Mouse (Mus musculus) brain, embryonic 14.5 days (tissue): ENCODE data around the gene App.

Source experiments
- CTCF ChIP-seq: fragments of 200-500 bp; IDR thresholded peaks from 2 replicates; pipeline ENCODE4 v1.5.1; 2012; ENCODE audit warnings: inconsistent platforms, mild to moderate bottlenecking, moderate library complexity, borderline replicate concordance; ENCODE audit not compliant: insufficient read depth, insufficient read length; ENCODE audit errors: extremely low read depth
- POLR2A ChIP-seq: fragments of 200-500 bp; IDR thresholded peaks from 2 replicates; pipeline ENCODE4 v1.6.1; 2012; ENCODE audit warnings: mild to moderate bottlenecking, inconsistent platforms, borderline replicate concordance; ENCODE audit not compliant: poor library complexity, insufficient read depth, insufficient read length, severe bottlenecking; ENCODE audit errors: extremely low read depth

- no peak for TF ChIP-seq CTCF
- TF ChIP-seq POLR2A = no peak
Observed at GRCm38 (mm10) chr16:84973446-84974175, 200.0 kb downstream of the App start.
